ENCODE assay signal across 13 mouse cellular contexts in genomic region chr15:86544122-86544795, GRCm38 (mm10).
A peak's percentile ranks its signal among the peaks of the same experiment; 100 is the strongest.
DNase-seq lines count a peak whose midpoint lies in the region; ATAC-seq and TF ChIP-seq lines count a peak whose summit lies in the region.
"Had no signal": no experiment of that assay in that cellular context is flagged by ENCODE, and none has a peak within 500 bp of the region (broad histone marks: within the 10 kb centered on the region; RNA-seq: fewer than 3 reads in every experiment).

No protein-coding gene starts in this region.

- TF ChIP-seq CTCF in lung, postnatal 0 days (IDR thresholded peaks at IDR 0.05), result no peak

- no peak overlapping the region for H3K27ac ChIP-seq in lung, postnatal 0 days (ENCODE audit: low read length)
- H3K27ac ChIP-seq: midbrain, embryonic 15.5 days; neural tube, embryonic 13.5 days had no signal

- H3K4me1 ChIP-seq in lung, postnatal 0 days (ENCODE audit: insufficient read depth, low read depth, low read length), result no peaks in the 10 kb centered on the region
- H3K4me1 ChIP-seq: midbrain, embryonic 15.5 days; neural tube, embryonic 13.5 days had no signal

- WGBS in lung, postnatal 0 days, result 90% methylated on average over 1 of the region's 1 CpGs

- H3K27me3 ChIP-seq in lung, postnatal 0 days (replicated peaks; ENCODE audit: insufficient read depth, low read length), result no peaks in the 10 kb centered on the region
- H3K27me3 ChIP-seq: midbrain, embryonic 15.5 days; neural tube, embryonic 13.5 days had no signal

- no peak overlapping the region for H3K9ac ChIP-seq in lung, postnatal 0 days (replicated peaks; ENCODE audit: low read depth)
- H3K9ac ChIP-seq: forebrain, postnatal 0 days; midbrain, embryonic 15.5 days; neural tube, embryonic 13.5 days had no signal

- no peak for TF ChIP-seq EP300 in lung, postnatal 0 days (IDR thresholded peaks at IDR 0.05)

- no peak for ATAC-seq in lung, postnatal 0 days
- ATAC-seq: forebrain, postnatal 0 days; midbrain, embryonic 15.5 days had no signal

- DNase-seq in lung, postnatal 0 days (ENCODE audit: low spot score), result peak; percentile 7
- DNase-seq in lung, postnatal 36 days, result no peak
- peak; percentile 4 for DNase-seq in WW6 (ENCODE audit: low read depth, low spot score)
- DNase-seq in embryo, embryonic 9.5 days (ENCODE audit: extremely low spot score), result peak; percentile 40
- no peak for DNase-seq in MN1 (ENCODE audit: low spot score)
- DNase-seq in adrenal gland, postnatal 14 days, result no peak
- DNase-seq in gastrocnemius, postnatal 10 days, result no peak
- DNase-seq: cerebellum, postnatal 10 days; forebrain, postnatal 0 days; liver; right cerebral cortex, adult 18-20 months had no signal

- H3K9me3 ChIP-seq in lung, postnatal 0 days (ENCODE audit: low read length), result no peaks in the 10 kb centered on the region; the same call in 1 of the 2 replicates
- H3K9me3 ChIP-seq: midbrain, embryonic 15.5 days had no signal

- no peak overlapping the region for H3K4me3 ChIP-seq in lung, postnatal 0 days (ENCODE audit: low read depth, low read length)
- H3K4me3 ChIP-seq: midbrain, embryonic 15.5 days; neural tube, embryonic 13.5 days had no signal

- H3K36me3 ChIP-seq in lung, postnatal 0 days (ENCODE audit: insufficient read depth, low read length), result no peaks in the 10 kb centered on the region
- H3K36me3 ChIP-seq: midbrain, embryonic 15.5 days; neural tube, embryonic 13.5 days had no signal

- no peak overlapping the region for H3K4me2 ChIP-seq in lung, postnatal 0 days (replicated peaks; ENCODE audit: low read depth, low read length)
- H3K4me2 ChIP-seq: midbrain, embryonic 15.5 days; neural tube, embryonic 13.5 days had no signal

Comparison
In these comparisons a context has a peak if more than half of its experiments do, and no peak if none do; other contexts are left out.
1. DNase-seq: peak in lung, postnatal 0 days (single experiment), WW6 (single experiment) and embryo, embryonic 9.5 days (single experiment); none in lung, postnatal 36 days (single experiment), MN1 (single experiment), adrenal gland, postnatal 14 days (single experiment) and gastrocnemius, postnatal 10 days (single experiment).